Mouse (Mus musculus) stomach, embryonic 16.5 days (tissue): Measurements from ENCODE around the gene Mpped1. TPM values are rescaled to one million over a fixed set of nuclear protein-coding genes. Genes with fewer than 3 reads are reported as not detected.

Experiments used
- ATAC-seq: fragments of 200-750 bp; cut with Nextera tagmentation; 2 replicates; pipeline ENCODE4 v1.8.0; 2017; ENCODE audit warnings: moderate number of reproducible peaks, moderate TSS enrichment; ENCODE audit not compliant: insufficient read depth, low FRiP score
- H3K27ac ChIP-seq: fragments of 300-500 bp; sonication (generic); 2 replicates; pipeline ENCODE4 v1.5.1; 2014; ENCODE audit warnings: low read length
- H3K27me3 ChIP-seq: fragments of 300-500 bp; sonication (generic); 2 replicates; pipeline ENCODE4 v1.6.1; 2014; ENCODE audit warnings: low read length, control low read depth, mixed read lengths; ENCODE audit not compliant: control insufficient read depth, insufficient read depth
- H3K36me3 ChIP-seq: fragments of 300-500 bp; sonication (generic); 2 replicates; pipeline ENCODE4 v1.6.1; 2014; ENCODE audit warnings: low read length; ENCODE audit not compliant: control insufficient read depth, insufficient read depth
- H3K4me1 ChIP-seq: fragments of 300-500 bp; sonication (generic); 2 replicates; pipeline ENCODE4 v1.6.1; 2014; ENCODE audit warnings: low read length, control low read depth, mixed read lengths; ENCODE audit not compliant: control insufficient read depth, insufficient read depth
- H3K4me2 ChIP-seq: fragments of 300-500 bp; sonication (generic); 2 replicates; pipeline ENCODE4 v1.6.1; 2014; ENCODE audit warnings: low read depth, low read length, mixed read lengths
- H3K4me3 ChIP-seq: fragments of 300-500 bp; sonication (generic); replicated peaks from 2 replicates; pipeline ENCODE4 v1.5.1; 2014; ENCODE audit warnings: mild to moderate bottlenecking, low read length
- H3K9ac ChIP-seq: fragments of 300-500 bp; sonication (generic); 2 replicates; pipeline ENCODE4 v1.6.1; 2014; ENCODE audit warnings: low read length
- H3K9me3 ChIP-seq: fragments of 300-500 bp; sonication (generic); replicated peaks from 2 replicates; pipeline ENCODE4 v1.6.1; 2016; ENCODE audit warnings: low read length, control low read depth; ENCODE audit not compliant: control insufficient read depth
- WGBS: fragments of 180-500 bp; shearing (Covaris S2); extraction: QIAGEN DNeasy Blood & Tissue Kit; methylation state at CpG from one replicate; pipeline ENCODE4 v1.1.7; 2014; 5-methylcytosine and 5-hydroxymethylcytosine counted together
- polyA plus RNA-seq: library from polyadenylated mRNA; unstranded; fragments of >200 nt; fragmentation: Nextera tagmentation; extraction: Ambion mirVana; gene quantifications from 2 replicates; pipeline ENCODE4 v1.2.1, GENCODE M21; 2015

Gene Mpped1
- polyA plus RNA-seq, 1 experiment from 2014 or later: 0.61 TPM

DNA sequence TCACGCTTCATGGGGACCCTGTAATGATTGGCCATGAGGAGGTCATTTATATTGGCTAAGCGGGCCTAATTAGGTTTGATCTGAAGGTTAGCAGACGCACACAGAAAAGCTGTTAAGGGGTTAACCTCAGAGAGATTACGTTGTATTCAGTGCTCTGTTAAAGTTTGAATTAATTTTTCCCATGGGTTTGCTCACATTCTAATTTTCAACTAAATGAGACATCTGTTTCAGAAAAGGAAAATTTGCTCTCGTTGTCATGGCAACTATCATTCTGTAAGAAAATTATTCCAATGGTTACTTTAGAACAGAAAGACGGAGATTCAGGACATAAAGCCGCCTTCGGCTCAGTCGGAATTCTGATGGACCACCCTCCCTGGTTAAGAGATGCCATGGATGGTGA lies 68.9 kb downstream of the Mpped1 start:
- no peak overlapping the region for H3K27ac ChIP-seq
- H3K27me3 ChIP-seq: no peaks in the 10 kb centered on the region
- no peak overlapping the region for H3K9ac ChIP-seq
- no peak for ATAC-seq
- H3K9me3 ChIP-seq: no peaks in the 10 kb centered on the region
- no peaks in the 10 kb centered on the region for H3K36me3 ChIP-seq
- H3K4me3 ChIP-seq: no peak overlapping the region
- no peak overlapping the region for H3K4me2 ChIP-seq
- no peaks in the 10 kb centered on the region for H3K4me1 ChIP-seq
- WGBS: 73% methylated on average over 9 of the region's 9 CpGs

- Histone ChIP-seq H3K4me3 (no peak overlapping the region), H3K27me3 (no peaks in the 10 kb centered on the region), H3K9ac (no peak overlapping the region), H3K4me2 (no peak overlapping the region), H3K4me1 (no peaks in the 10 kb centered on the region), H3K36me3 (no peaks in the 10 kb centered on the region), H3K27ac (no peak overlapping the region), H3K9me3 (no peaks in the 10 kb centered on the region)
- ATAC-seq: no peak
- whole genome bisulfite sequencing: 59% methylated on average over 5 of the region's 5 CpGs
These were observed 74.1 kb downstream of the Mpped1 start for GRCm38 (mm10) chr15:83853400-83853811.

DNA sequence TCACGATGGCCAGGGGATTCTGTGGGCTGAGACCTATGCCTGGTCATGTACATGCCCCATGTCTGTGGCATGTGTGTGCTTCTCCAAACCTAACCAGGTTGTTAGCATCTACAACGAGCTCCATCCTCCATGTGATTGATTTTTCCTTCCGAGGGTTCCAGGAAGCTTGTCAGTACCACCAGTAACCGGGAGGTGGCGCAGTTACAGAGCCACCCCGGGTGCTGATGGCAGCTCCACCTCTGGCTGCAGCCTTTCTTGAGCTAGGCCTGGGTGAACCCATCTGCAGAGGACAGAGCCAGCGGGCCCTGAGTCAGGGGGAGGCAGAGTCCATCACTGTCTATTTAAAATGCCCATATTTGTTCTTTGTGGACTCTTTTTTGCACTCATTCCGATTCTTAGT lies 77.9 kb downstream of the Mpped1 start:
- H3K36me3 ChIP-seq: no peaks in the 10 kb centered on the region
- no peaks in the 10 kb centered on the region for H3K27me3 ChIP-seq
- 16% methylated on average over 8 of the region's 8 CpGs for WGBS
- no peak overlapping the region for H3K4me3 ChIP-seq
- no peak overlapping the region for H3K4me2 ChIP-seq
- no peak for ATAC-seq
- H3K9me3 ChIP-seq: no peaks in the 10 kb centered on the region
- no peak overlapping the region for H3K9ac ChIP-seq
- H3K4me1 ChIP-seq: no peaks in the 10 kb centered on the region
- no peak overlapping the region for H3K27ac ChIP-seq

DNA sequence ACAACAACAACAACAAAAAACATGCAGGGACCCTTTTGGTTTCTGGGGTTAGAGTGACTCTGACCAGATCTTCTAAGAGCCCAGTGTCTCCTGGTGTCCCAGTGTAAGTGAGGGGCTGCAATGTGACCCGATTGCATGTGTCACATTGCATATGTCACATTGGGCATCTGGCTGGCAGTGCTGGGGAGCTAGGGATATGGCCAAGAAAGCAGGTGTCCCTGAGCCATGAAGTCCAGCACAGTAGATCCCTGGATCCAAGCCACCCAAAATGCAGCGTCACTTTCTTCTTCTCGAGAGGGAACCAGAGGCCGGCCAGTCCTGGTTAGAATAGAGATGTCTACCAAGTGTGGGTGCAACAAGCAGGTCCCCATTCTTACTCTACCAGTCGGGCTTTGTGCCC lies 86.4 kb downstream of the Mpped1 start:
- no peaks in the 10 kb centered on the region for H3K27me3 ChIP-seq
- no peak overlapping the region for H3K27ac ChIP-seq
- WGBS: 83% methylated on average over 5 of the region's 5 CpGs
- no peak for ATAC-seq
- no peak overlapping the region for H3K9ac ChIP-seq
- no peak overlapping the region for H3K4me3 ChIP-seq
- no peaks in the 10 kb centered on the region for H3K36me3 ChIP-seq
- no peak overlapping the region for H3K4me2 ChIP-seq
- H3K9me3 ChIP-seq: no peaks in the 10 kb centered on the region
- no peaks in the 10 kb centered on the region for H3K4me1 ChIP-seq

DNA sequence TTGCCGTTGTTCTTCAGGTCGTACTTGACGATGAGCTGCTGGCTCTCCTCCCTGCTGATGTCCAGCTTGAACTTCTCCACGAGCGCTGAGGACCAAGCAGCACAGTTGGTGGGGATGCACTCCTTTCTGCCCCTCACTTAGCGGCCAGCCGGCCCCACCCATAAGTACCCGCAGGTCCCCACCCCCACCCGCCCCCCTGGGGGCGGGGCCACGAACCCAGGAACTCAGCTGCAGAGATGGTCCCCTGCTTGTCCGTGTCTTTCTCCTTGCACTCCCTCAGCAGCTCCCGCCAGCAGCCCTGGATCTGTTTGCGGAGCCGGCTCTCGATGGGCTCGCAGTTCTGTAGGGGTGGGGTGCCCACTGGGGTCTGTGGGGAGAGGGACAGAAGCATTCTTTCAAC lies 91.7 kb downstream of the Mpped1 start:
- 4% methylated on average over 17 of the region's 17 CpGs for WGBS
- no peaks in the 10 kb centered on the region for H3K36me3 ChIP-seq
- H3K9me3 ChIP-seq: no peaks in the 10 kb centered on the region
- H3K27ac ChIP-seq: no peak overlapping the region
- no peak overlapping the region for H3K9ac ChIP-seq
- no peak for ATAC-seq
- H3K4me1 ChIP-seq: no peaks in the 10 kb centered on the region; the same call in 1 of the 2 replicates
- H3K27me3 ChIP-seq: no peaks in the 10 kb centered on the region
- peak overlapping the region; percentile 19; the same call in 1 of the 2 replicates for H3K4me2 ChIP-seq
- H3K4me3 ChIP-seq: no peak overlapping the region

GRCm38 (mm10) chr15:83877155-83877866 lies 98.0 kb downstream of the Mpped1 start:
- no peak for ATAC-seq
- 42% methylated on average over 11 of the region's 11 CpGs for WGBS

DNA sequence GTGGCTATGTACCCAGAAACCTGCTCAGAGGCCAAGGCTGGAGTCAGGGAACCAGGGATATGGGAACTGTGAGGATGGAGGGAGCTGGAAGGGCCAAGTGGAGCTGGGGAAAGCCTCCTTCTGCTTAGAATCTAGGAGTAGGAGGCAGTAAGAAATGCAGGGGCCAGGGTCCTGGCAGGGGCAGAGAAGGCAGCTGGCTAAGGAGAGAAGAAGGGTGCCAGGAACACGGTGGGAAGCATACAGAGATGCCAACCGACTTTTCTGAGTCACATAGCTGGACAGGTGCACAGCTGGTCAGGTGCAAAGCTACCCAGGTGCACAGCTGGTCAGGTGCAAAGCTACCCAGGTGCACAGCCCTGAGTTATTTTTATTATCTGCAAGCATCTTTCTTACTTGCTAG lies 98.6 kb downstream of the Mpped1 start:
- no peak overlapping the region for H3K4me2 ChIP-seq
- no peaks in the 10 kb centered on the region for H3K9me3 ChIP-seq
- H3K27ac ChIP-seq: no peak overlapping the region
- H3K27me3 ChIP-seq: no peaks in the 10 kb centered on the region
- no peaks in the 10 kb centered on the region for H3K36me3 ChIP-seq
- H3K9ac ChIP-seq: no peak overlapping the region
- WGBS: 75% methylated on average over 2 of the region's 2 CpGs
- H3K4me3 ChIP-seq: no peak overlapping the region
- H3K4me1 ChIP-seq: no peaks in the 10 kb centered on the region
- no peak for ATAC-seq

More at GRCm38 (mm10) chr15:83877155-83877866, 98.0 kb downstream of the Mpped1 start:
- Histone ChIP-seq H3K9ac (no peak overlapping the region), H3K9me3 (no peaks in the 10 kb centered on the region), H3K36me3 (no peaks in the 10 kb centered on the region), H3K4me3 (no peak overlapping the region), H3K4me1 (no peaks in the 10 kb centered on the region), H3K4me2 (no peak overlapping the region), H3K27ac (no peak overlapping the region), H3K27me3 (no peaks in the 10 kb centered on the region)

DNA sequence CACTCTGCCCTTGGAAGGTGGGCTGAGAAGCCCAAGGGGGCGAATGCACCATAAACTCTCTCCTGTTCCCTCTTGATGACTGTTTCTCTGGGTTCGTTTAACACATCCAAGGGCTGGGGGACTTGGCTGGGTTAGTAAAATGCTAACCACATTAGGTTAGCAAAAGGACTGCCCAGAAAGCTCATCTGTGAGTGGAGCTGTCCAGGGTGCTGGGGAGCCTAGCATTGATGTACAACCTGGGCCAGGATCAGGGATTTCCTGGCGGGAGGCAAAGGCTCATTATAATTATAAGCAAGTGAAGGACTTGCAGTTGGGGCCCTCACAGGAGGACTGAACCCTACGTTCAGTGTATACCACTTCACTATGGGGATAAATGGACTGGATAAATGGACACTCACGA lies 100.6 kb downstream of the Mpped1 start:
- Histone ChIP-seq H3K36me3 (no peaks in the 10 kb centered on the region), H3K27ac (no peak overlapping the region), H3K27me3 (no peaks in the 10 kb centered on the region), H3K4me2 (no peak overlapping the region), H3K4me1 (no peaks in the 10 kb centered on the region), H3K9me3 (no peaks in the 10 kb centered on the region), H3K9ac (no peak overlapping the region), H3K4me3 (no peak overlapping the region)
- WGBS: 22% methylated on average over 5 of the region's 5 CpGs
- no peak for ATAC-seq

DNA sequence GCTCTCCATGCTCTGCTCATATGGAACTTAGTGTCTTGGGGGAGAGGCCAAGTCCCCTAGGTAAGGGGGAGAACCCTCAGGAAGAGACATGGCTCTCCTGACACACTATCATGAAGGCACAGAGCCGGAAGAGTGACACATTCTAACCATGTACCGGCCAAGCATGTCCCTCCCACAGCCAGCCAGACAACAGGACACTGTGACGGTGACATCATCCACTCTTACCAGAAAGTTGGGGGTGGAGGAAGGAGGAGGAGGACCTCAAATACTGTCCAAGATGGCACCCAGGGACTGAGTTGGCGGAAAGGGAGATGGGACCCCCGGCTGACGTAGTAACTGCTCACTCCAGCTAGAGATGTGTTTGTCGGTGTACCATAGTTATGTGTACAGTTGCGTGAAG lies 104.6 kb downstream of the Mpped1 start:
- no peaks in the 10 kb centered on the region for H3K4me1 ChIP-seq
- no peak for ATAC-seq
- no peak overlapping the region for H3K4me3 ChIP-seq
- no peaks in the 10 kb centered on the region for H3K27me3 ChIP-seq
- no peak overlapping the region for H3K4me2 ChIP-seq
- H3K9ac ChIP-seq: no peak overlapping the region
- no peak overlapping the region for H3K27ac ChIP-seq
- 87% methylated on average over 8 of the region's 8 CpGs for WGBS
- no peaks in the 10 kb centered on the region for H3K9me3 ChIP-seq
- no peaks in the 10 kb centered on the region for H3K36me3 ChIP-seq
